Mouse (Mus musculus): ENCODE results near the gene Olfr446. TPM values are rescaled to one million over a fixed set of nuclear protein-coding genes. Genes with fewer than 3 reads are reported as not detected.

Olfr446 gene
- polyA plus RNA-seq (2014; fragmentation: Illumina TruSeq; extraction: RNeasy Lipid Tissue Mini Kit (QIAGEN cat#74804); ENCODE audit: low replicate concordance): not detected

GRCm38 (mm10) chr6:42921077-42921476, at the start of gene Olfr446:
Gene Olfr446, plus strand, starts transcription at chr6:42921377.

GRCm38 (mm10) chr6:42890141-42890540, 31.0 kb upstream of the Olfr446 start, which contains the start of gene Olfr448:
Gene Olfr448, plus strand, starts transcription at chr6:42890441.

DNA sequence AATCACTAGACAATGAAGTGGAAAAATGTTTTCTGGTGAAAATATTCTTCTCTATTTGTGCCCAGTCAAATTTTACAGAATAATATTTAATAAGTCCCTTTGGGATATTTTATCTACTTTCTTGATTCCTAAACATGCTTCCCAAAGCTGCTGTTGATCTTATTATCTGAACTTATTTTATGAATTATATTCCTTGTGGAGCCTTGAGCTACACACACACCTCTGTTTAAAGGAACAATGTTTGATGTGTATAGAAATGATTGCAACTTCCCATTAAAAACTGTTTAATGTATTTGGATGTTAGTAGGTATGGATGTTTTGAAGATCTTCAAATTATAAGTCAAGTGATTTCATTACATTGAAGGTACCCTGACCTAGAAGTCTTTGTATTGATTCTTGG, 12.6 kb upstream of the Olfr446 start, which contains the start of gene Olfr447:
Gene Olfr447 (plus strand): TSS at position 301 of the 400 bp plus-strand sequence.

GRCm38 (mm10) chr6:42948767-42949166, 27.6 kb downstream of the Olfr446 start, which contains the start of gene Olfr444:
Gene Olfr444, plus strand, starts transcription at chr6:42949067.

Other genes starting within 250 kb of the Olfr446 start
- 11.4 TPM for gene Tcaf1, start 211.3 kb upstream of the Olfr446 start, polyA plus RNA-seq (2014; fragmentation: Illumina TruSeq; extraction: RNeasy Lipid Tissue Mini Kit (QIAGEN cat#74804); ENCODE audit: low replicate concordance)
- not detected for gene Olfr453, start 182.0 kb upstream of the Olfr446 start, polyA plus RNA-seq (2014; fragmentation: Illumina TruSeq; extraction: RNeasy Lipid Tissue Mini Kit (QIAGEN cat#74804); ENCODE audit: low replicate concordance)
- not detected for gene Olfr38, start 165.0 kb upstream of the Olfr446 start, polyA plus RNA-seq (2014; fragmentation: Illumina TruSeq; extraction: RNeasy Lipid Tissue Mini Kit (QIAGEN cat#74804); ENCODE audit: low replicate concordance)
- gene Olfr452, start 136.3 kb upstream of the Olfr446 start, polyA plus RNA-seq (2014; fragmentation: Illumina TruSeq; extraction: RNeasy Lipid Tissue Mini Kit (QIAGEN cat#74804); ENCODE audit: low replicate concordance): not detected
- gene Olfr450, start 109.4 kb upstream of the Olfr446 start, polyA plus RNA-seq (2014; fragmentation: Illumina TruSeq; extraction: RNeasy Lipid Tissue Mini Kit (QIAGEN cat#74804); ENCODE audit: low replicate concordance): not detected
- gene Olfr449, start 87.0 kb upstream of the Olfr446 start, polyA plus RNA-seq (2014; fragmentation: Illumina TruSeq; extraction: RNeasy Lipid Tissue Mini Kit (QIAGEN cat#74804); ENCODE audit: low replicate concordance): not detected
- gene Olfr448, start 30.9 kb upstream of the Olfr446 start, polyA plus RNA-seq (2014; fragmentation: Illumina TruSeq; extraction: RNeasy Lipid Tissue Mini Kit (QIAGEN cat#74804); ENCODE audit: low replicate concordance): not detected
- not detected for gene Olfr447, start 12.5 kb upstream of the Olfr446 start, polyA plus RNA-seq (2014; fragmentation: Illumina TruSeq; extraction: RNeasy Lipid Tissue Mini Kit (QIAGEN cat#74804); ENCODE audit: low replicate concordance)
- gene Olfr444, start 27.7 kb downstream of the Olfr446 start, polyA plus RNA-seq (2014; fragmentation: Illumina TruSeq; extraction: RNeasy Lipid Tissue Mini Kit (QIAGEN cat#74804); ENCODE audit: low replicate concordance): not detected
- not detected for gene Olfr441, start 185.0 kb downstream of the Olfr446 start, polyA plus RNA-seq (2014; fragmentation: Illumina TruSeq; extraction: RNeasy Lipid Tissue Mini Kit (QIAGEN cat#74804); ENCODE audit: low replicate concordance)
- not detected for gene Olfr237-ps1, start 225.2 kb downstream of the Olfr446 start, polyA plus RNA-seq (2014; fragmentation: Illumina TruSeq; extraction: RNeasy Lipid Tissue Mini Kit (QIAGEN cat#74804); ENCODE audit: low replicate concordance)
- gene Olfr437, start 241.9 kb downstream of the Olfr446 start, polyA plus RNA-seq (2014; fragmentation: Illumina TruSeq; extraction: RNeasy Lipid Tissue Mini Kit (QIAGEN cat#74804); ENCODE audit: low replicate concordance): not detected

All from small intestine, adult 10 weeks (tissue).